ENCODE assay signal across 1 mouse cellular context in the genomic region with DNA sequence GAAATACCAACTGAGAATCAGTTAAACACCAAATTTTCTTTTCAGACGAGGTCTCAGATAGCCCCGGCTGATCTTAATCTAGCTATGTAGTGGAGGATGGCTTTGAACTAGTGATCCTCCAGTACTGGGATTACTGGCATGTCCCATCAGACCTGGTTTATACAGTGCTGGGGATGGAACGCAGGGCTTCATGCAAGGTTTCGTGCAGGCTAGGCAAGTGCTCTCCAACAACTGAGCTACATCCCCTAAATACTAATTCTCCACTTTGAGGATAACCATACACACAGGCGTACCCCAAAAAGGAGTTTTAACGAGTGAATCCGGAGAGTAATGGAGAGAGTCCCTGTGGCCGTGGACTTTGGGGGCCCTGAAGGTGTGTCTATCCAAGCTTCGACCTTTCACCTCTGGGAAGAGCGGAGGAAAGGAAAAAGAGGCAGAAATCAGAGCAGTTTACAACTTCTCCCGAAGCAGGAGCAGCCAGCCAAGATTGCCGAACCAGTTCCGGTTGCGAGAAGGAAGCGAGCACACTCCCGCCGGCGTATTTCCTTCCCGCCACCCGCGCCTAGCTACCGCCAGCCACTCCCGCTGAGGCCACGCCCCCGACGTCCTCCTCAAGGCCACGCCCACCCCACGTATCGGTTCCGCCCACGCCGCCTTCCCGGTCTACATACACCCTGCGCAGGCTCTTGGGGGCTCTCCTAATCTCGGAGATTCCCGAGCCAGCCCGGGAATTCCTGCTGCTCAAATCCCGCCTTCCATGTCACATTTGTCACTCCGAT.
A peak's percentile ranks its signal among the peaks of the same experiment; 100 is the strongest.
TF ChIP-seq lines count a peak whose summit lies in the region.

No protein-coding gene starts in this region.

TF ChIP-seq in CH12.LX, 34 proteins besides CTCF, POLR2A, EP300 and RAD21:
- TF ChIP-seq MAX (IDR thresholded peaks at IDR 0.05; ENCODE audit: low read length) (peak; percentile 65; the same call in 1 of the 2 replicates), MEF2A (IDR thresholded peaks at IDR 0.05; ENCODE audit: borderline replicate concordance, low read depth, low read length) (peak; percentile 60), TCF12 (IDR thresholded peaks at IDR 0.05; ENCODE audit: low read depth, low read length) (peak; percentile 69), USF1 (IDR thresholded peaks at IDR 0.05; ENCODE audit: low read depth, low read length) (no peak), MXI1 (IDR thresholded peaks at IDR 0.05; ENCODE audit: low read depth, low read length) (peak; percentile 74), NRF1 (IDR thresholded peaks at IDR 0.05; ENCODE audit: low read depth, low read length) (peak; percentile 84), ZNF384 (IDR thresholded peaks at IDR 0.05; ENCODE audit: low read depth, low read length) (no peak), JUN (IDR thresholded peaks at IDR 0.05; ENCODE audit: insufficient read depth, low read depth, low read length) (no peak), ZC3H11A (IDR thresholded peaks at IDR 0.05; ENCODE audit: low read depth, low read length) (no peak), GABPA (IDR thresholded peaks at IDR 0.05; ENCODE audit: insufficient replicate concordance, low read depth, low read length) (no peak), SIN3A (IDR thresholded peaks at IDR 0.05; ENCODE audit: low read length) (peak; percentile 84), JUND (conservative IDR thresholded peaks at IDR 0.05; ENCODE audit: low read depth, low read length) (no peak), ELF1 (IDR thresholded peaks at IDR 0.05; ENCODE audit: low read depth, low read length) (peak; percentile 89), TBP (conservative IDR thresholded peaks at IDR 0.05; ENCODE audit: low read depth, low read length) (peak; percentile 85), RCOR1 (conservative IDR thresholded peaks at IDR 0.05; ENCODE audit: low read depth, low read length) (no peak), MAZ (IDR thresholded peaks at IDR 0.05; ENCODE audit: low read depth, low read length) (no peak), KAT2A (IDR thresholded peaks at IDR 0.05; ENCODE audit: insufficient replicate concordance, low read length) (0 out of 2 replicates have a peak, but pooled peaks have one; percentile 65), ZMIZ1 (IDR thresholded peaks at IDR 0.05; ENCODE audit: low read depth, low read length) (peak; percentile 81; the same call in 1 of the 2 replicates), PAX5 (IDR thresholded peaks at IDR 0.05; ENCODE audit: low read length) (no peak), ETS1 (conservative IDR thresholded peaks at IDR 0.05; ENCODE audit: low read depth, low read length) (no peak), E2F4 (IDR thresholded peaks at IDR 0.05; ENCODE audit: insufficient replicate concordance, low read depth, low read length) (peak; percentile 91; the same call in 1 of the 2 replicates), HCFC1 (IDR thresholded peaks at IDR 0.05; ENCODE audit: low read depth, low read length) (peak; percentile 75), BHLHE40 (IDR thresholded peaks at IDR 0.05; ENCODE audit: low read depth, low read length) (no peak), ZKSCAN1 (IDR thresholded peaks at IDR 0.05; ENCODE audit: borderline replicate concordance, low read depth, low read length) (no peak), UBTF (IDR thresholded peaks at IDR 0.05; ENCODE audit: low read depth, low read length) (no peak), USF2 (conservative IDR thresholded peaks at IDR 0.05; ENCODE audit: low read depth, low read length) (no peak), IRF4 (IDR thresholded peaks at IDR 0.05; ENCODE audit: low read depth, low read length) (peak; percentile 85), NELFE (IDR thresholded peaks at IDR 0.05; ENCODE audit: low read depth, low read length) (peak; percentile 92), MYC (IDR thresholded peaks at IDR 0.05; ENCODE audit: low read depth, low read length) (peak; percentile 46; the same call in 1 of the 2 replicates), CHD2 (IDR thresholded peaks at IDR 0.05; ENCODE audit: low read length) (no peak), CHD1 (IDR thresholded peaks at IDR 0.05; ENCODE audit: low read depth, low read length) (0 out of 2 replicates have a peak, but pooled peaks have one; percentile 80), SMC3 (IDR thresholded peaks at IDR 0.05; ENCODE audit: low read depth, low read length) (no peak), POLR2AphosphoS2 (IDR thresholded peaks at IDR 0.05; ENCODE audit: low read depth, low read length) (peak; percentile 72), MAFK (IDR thresholded peaks at IDR 0.05; ENCODE audit: insufficient replicate concordance, low read length) (no peak)
